Mouse (Mus musculus): ENCODE data around the gene Cbfb. TPM values are rescaled to one million over a fixed set of nuclear protein-coding genes. Genes with fewer than 3 reads are reported as not detected.

Gene Cbfb
- total and polyA plus RNA-seq, 2 experiments from 2014 or later, result 27.0 to 50.0 TPM

GRCm38 (mm10) chr8:105261326-105261980 lies 91.0 kb downstream of the Cbfb start:
- WGBS, result 83% methylated on average over 12 of the region's 12 CpGs
- H3K27ac ChIP-seq (ENCODE audit: low read depth), result no peak overlapping the region
- peaks cover 6% of the 10 kb centered on the region; the same call in 1 of the 2 replicates for H3K27me3 ChIP-seq (ENCODE audit: control insufficient read depth, insufficient read depth, low read length)
- peaks cover 22% of the 10 kb centered on the region for H3K4me1 ChIP-seq (ENCODE audit: control insufficient read depth, insufficient read depth)
- no peak overlapping the region for H3K9ac ChIP-seq (replicated peaks; ENCODE audit: low read depth, low read length)
- H3K9me3 ChIP-seq (replicated peaks; ENCODE audit: control insufficient read depth, low read length), result no peaks in the 10 kb centered on the region
- H3K4me3 ChIP-seq (ENCODE audit: low read depth, low read length), result no peak overlapping the region
- no peaks in the 10 kb centered on the region; the same call in 1 of the 2 replicates for H3K36me3 ChIP-seq (replicated peaks; ENCODE audit: control insufficient read depth, insufficient read depth, low read length)
- H3K4me2 ChIP-seq (ENCODE audit: low read depth, low read length), result no peak overlapping the region
- ATAC-seq (ENCODE audit: insufficient read depth, low read depth), result no peak
- TF ChIP-seq EP300 (IDR thresholded peaks at IDR 0.05; ENCODE audit: low read depth) (no peak), CTCF (IDR thresholded peaks at IDR 0.05; ENCODE audit: low read depth) (no peak)
- no peak for DNase-seq (ENCODE audit: low spot score)

GRCm38 (mm10) chr8:105263244-105263912 lies 92.9 kb downstream of the Cbfb start:
- H3K9ac ChIP-seq (replicated peaks; ENCODE audit: low read depth, low read length), result no peak overlapping the region
- WGBS, result 40% methylated on average over 16 of the region's 16 CpGs
- 0 out of 2 replicates have a peak overlapping the region, but pooled peaks have one; percentile 94 for H3K4me2 ChIP-seq (ENCODE audit: low read depth, low read length)
- H3K9me3 ChIP-seq (replicated peaks; ENCODE audit: control insufficient read depth, low read length), result no peaks in the 10 kb centered on the region
- H3K4me3 ChIP-seq (ENCODE audit: low read depth, low read length), result no peak overlapping the region; the same call in 1 of the 2 replicates
- no peak overlapping the region for H3K27ac ChIP-seq (ENCODE audit: low read depth)
- H3K4me1 ChIP-seq (ENCODE audit: control insufficient read depth, insufficient read depth), result peaks cover 24% of the 10 kb centered on the region
- peaks cover 13% of the 10 kb centered on the region for H3K27me3 ChIP-seq (ENCODE audit: control insufficient read depth, insufficient read depth, low read length)
- H3K36me3 ChIP-seq (replicated peaks; ENCODE audit: control insufficient read depth, insufficient read depth, low read length), result peaks cover 4% of the 10 kb centered on the region; the same call in 1 of the 2 replicates
- DNase-seq (ENCODE audit: low spot score) (no peak), ATAC-seq (ENCODE audit: insufficient read depth, low read depth) (no peak)
- no peak for TF ChIP-seq EP300 (IDR thresholded peaks at IDR 0.05; ENCODE audit: low read depth)
- TF ChIP-seq CTCF (IDR thresholded peaks at IDR 0.05; ENCODE audit: low read depth), result peak; percentile 9; the same call in 1 of the 2 replicates

- WGBS, result under 1% methylated on average over 54 of the region's 54 CpGs
- DNase-seq (ENCODE audit: low spot score) (peak; percentile 67), ATAC-seq (ENCODE audit: insufficient read depth, low read depth) (peak; percentile 66)
- 0 out of 2 replicates have a peak, but pooled peaks cover 4% of the 10 kb centered on the region for H3K36me3 ChIP-seq (replicated peaks; ENCODE audit: control insufficient read depth, insufficient read depth, low read length)
- H3K4me1 ChIP-seq (ENCODE audit: control insufficient read depth, insufficient read depth), result peaks cover 24% of the 10 kb centered on the region
- peaks cover 9% of the 10 kb centered on the region for H3K27me3 ChIP-seq (ENCODE audit: control insufficient read depth, insufficient read depth, low read length)
- H3K4me3 ChIP-seq (ENCODE audit: low read depth, low read length), result peak within 1 kb of the TSS; percentile 74
- TF ChIP-seq CTCF (IDR thresholded peaks at IDR 0.05; ENCODE audit: low read depth), result no peak
- no peak for TF ChIP-seq EP300 (IDR thresholded peaks at IDR 0.05; ENCODE audit: low read depth)
- no peaks in the 10 kb centered on the region for H3K9me3 ChIP-seq (replicated peaks; ENCODE audit: control insufficient read depth, low read length)
- H3K9ac ChIP-seq (replicated peaks; ENCODE audit: low read depth, low read length), result peak within 1 kb of the TSS; percentile 55
- H3K27ac ChIP-seq (ENCODE audit: low read depth), result no peak within 1 kb of the TSS
- H3K4me2 ChIP-seq (ENCODE audit: low read depth, low read length), result peak within 1 kb of the TSS; percentile 94
Observed at GRCm38 (mm10) chr8:105264024-105264982, 93.8 kb downstream of the Cbfb start, which contains the start of the genes Tradd and Fbxl8. Gene Tradd, minus strand, starts transcription at chr8:105264609. Gene Fbxl8, plus strand, starts transcription at chr8:105264648.

GRCm38 (mm10) chr8:105265128-105265527 lies 94.7 kb downstream of the Cbfb start:
- WGBS, result 17% methylated on average over 10 of the region's 10 CpGs
- TF ChIP-seq EP300 (IDR thresholded peaks at IDR 0.05; ENCODE audit: low read depth) (no peak), CTCF (IDR thresholded peaks at IDR 0.05; ENCODE audit: low read depth) (no peak)
- DNase-seq (ENCODE audit: low spot score), result no peak

GRCm38 (mm10) chr8:105266775-105267174 lies 96.3 kb downstream of the Cbfb start:
- Histone ChIP-seq H3K27me3 (ENCODE audit: control insufficient read depth, insufficient read depth, low read length) (peaks cover 32% of the 10 kb centered on the region), H3K36me3 (replicated peaks; ENCODE audit: control insufficient read depth, insufficient read depth, low read length) (0 out of 2 replicates have a peak, but pooled peaks cover 4% of the 10 kb centered on the region), H3K4me2 (ENCODE audit: low read depth, low read length) (no peak overlapping the region), H3K4me1 (ENCODE audit: control insufficient read depth, insufficient read depth) (peaks cover 24% of the 10 kb centered on the region), H3K27ac (ENCODE audit: low read depth) (no peak overlapping the region), H3K9ac (replicated peaks; ENCODE audit: low read depth, low read length) (no peak overlapping the region), H3K9me3 (replicated peaks; ENCODE audit: control insufficient read depth, low read length) (no peaks in the 10 kb centered on the region), H3K4me3 (ENCODE audit: low read depth, low read length) (no peak overlapping the region)
- 58% methylated on average over 13 of the region's 13 CpGs for WGBS
- no peak for ATAC-seq (ENCODE audit: insufficient read depth, low read depth)
- no peak for DNase-seq (ENCODE audit: low spot score)
- no peak for TF ChIP-seq CTCF (IDR thresholded peaks at IDR 0.05; ENCODE audit: low read depth)
- TF ChIP-seq EP300 (IDR thresholded peaks at IDR 0.05; ENCODE audit: low read depth), result no peak

More at GRCm38 (mm10) chr8:105265128-105265527, 94.7 kb downstream of the Cbfb start:
- H3K36me3 ChIP-seq (replicated peaks; ENCODE audit: control insufficient read depth, insufficient read depth, low read length), result 0 out of 2 replicates have a peak, but pooled peaks cover 4% of the 10 kb centered on the region
- peak overlapping the region; percentile 74 for H3K4me3 ChIP-seq (ENCODE audit: low read depth, low read length)
- H3K4me2 ChIP-seq (ENCODE audit: low read depth, low read length), result peak overlapping the region; percentile 94
- peaks cover 16% of the 10 kb centered on the region for H3K27me3 ChIP-seq (ENCODE audit: control insufficient read depth, insufficient read depth, low read length)
- peak overlapping the region; percentile 55 for H3K9ac ChIP-seq (replicated peaks; ENCODE audit: low read depth, low read length)
- peaks cover 19% of the 10 kb centered on the region for H3K4me1 ChIP-seq (ENCODE audit: control insufficient read depth, insufficient read depth)
- ATAC-seq (ENCODE audit: insufficient read depth, low read depth), result no peak
- H3K9me3 ChIP-seq (replicated peaks; ENCODE audit: control insufficient read depth, low read length), result no peaks in the 10 kb centered on the region
- no peak overlapping the region for H3K27ac ChIP-seq (ENCODE audit: low read depth)

Other genes starting within 250 kb of the Cbfb start
- 2.8 TPM in 1 of 2 replicates, not detected in the other for gene Ces2e, start 244.4 kb upstream of the Cbfb start, total RNA-seq (2014; rRNA removed; ENCODE audit: low replicate concordance)
- gene Ces2e, start 244.4 kb upstream of the Cbfb start, polyA plus RNA-seq (2015; fragmentation: Nextera tagmentation; extraction: Ambion mirVana), result 0.58 and 0.66 TPM in 2 replicates
- gene Ces2f, start 223.3 kb upstream of the Cbfb start, total RNA-seq (2014; rRNA removed; ENCODE audit: low replicate concordance), result 0.92 TPM in 1 of 2 replicates, not detected in the other
- gene Ces2f, start 223.3 kb upstream of the Cbfb start, polyA plus RNA-seq (2015; fragmentation: Nextera tagmentation; extraction: Ambion mirVana), result not detected in 2 replicates
- 3.1 and 3.4 TPM in 2 replicates for gene Ces2g, start 209.0 kb upstream of the Cbfb start, total RNA-seq (2014; rRNA removed; ENCODE audit: low replicate concordance)
- gene Ces2g, start 209.0 kb upstream of the Cbfb start, polyA plus RNA-seq (2015; fragmentation: Nextera tagmentation; extraction: Ambion mirVana), result 1.5 and 1.8 TPM in 2 replicates
- gene Ces2h, start 169.8 kb upstream of the Cbfb start, total RNA-seq (2014; rRNA removed; ENCODE audit: low replicate concordance), result not detected in 2 replicates
- gene Ces2h, start 169.8 kb upstream of the Cbfb start, polyA plus RNA-seq (2015; fragmentation: Nextera tagmentation; extraction: Ambion mirVana), result not detected in 2 replicates
- not detected in 2 replicates for gene Ces3a, start 122.1 kb upstream of the Cbfb start, total RNA-seq (2014; rRNA removed; ENCODE audit: low replicate concordance)
- not detected in 2 replicates for gene Ces3a, start 122.1 kb upstream of the Cbfb start, polyA plus RNA-seq (2015; fragmentation: Nextera tagmentation; extraction: Ambion mirVana)
- 0.50 and 1.7 TPM in 2 replicates for gene Ces3b, start 86.9 kb upstream of the Cbfb start, total RNA-seq (2014; rRNA removed; ENCODE audit: low replicate concordance)
- gene Ces3b, start 86.9 kb upstream of the Cbfb start, polyA plus RNA-seq (2015; fragmentation: Nextera tagmentation; extraction: Ambion mirVana), result 0.16 and 0.34 TPM in 2 replicates
- not detected in 2 replicates for gene Ces4a, start 38.9 kb upstream of the Cbfb start, total RNA-seq (2014; rRNA removed; ENCODE audit: low replicate concordance)
- not detected in 2 replicates for gene Ces4a, start 38.9 kb upstream of the Cbfb start, polyA plus RNA-seq (2015; fragmentation: Nextera tagmentation; extraction: Ambion mirVana)
- gene D230025D16Rik, start 54.5 kb downstream of the Cbfb start, total RNA-seq (2014; rRNA removed; ENCODE audit: low replicate concordance), result 27.1 and 30.4 TPM in 2 replicates
- gene D230025D16Rik, start 54.5 kb downstream of the Cbfb start, polyA plus RNA-seq (2015; fragmentation: Nextera tagmentation; extraction: Ambion mirVana), result 14.3 and 15.2 TPM in 2 replicates
- 6.0 and 9.7 TPM in 2 replicates for gene B3gnt9, start 84.5 kb downstream of the Cbfb start, total RNA-seq (2014; rRNA removed; ENCODE audit: low replicate concordance)
- 7.3 and 7.7 TPM in 2 replicates for gene B3gnt9, start 84.5 kb downstream of the Cbfb start, polyA plus RNA-seq (2015; fragmentation: Nextera tagmentation; extraction: Ambion mirVana)
- gene Tradd, start 93.9 kb downstream of the Cbfb start, total RNA-seq (2014; rRNA removed; ENCODE audit: low replicate concordance), result 9.0 and 10.4 TPM in 2 replicates
- 16.7 and 17.6 TPM in 2 replicates for gene Tradd, start 93.9 kb downstream of the Cbfb start, polyA plus RNA-seq (2015; fragmentation: Nextera tagmentation; extraction: Ambion mirVana)
- 1.5 and 6.4 TPM in 2 replicates for gene Fbxl8, start 94.0 kb downstream of the Cbfb start, total RNA-seq (2014; rRNA removed; ENCODE audit: low replicate concordance)
- 3.6 and 4.3 TPM in 2 replicates for gene Fbxl8, start 94.0 kb downstream of the Cbfb start, polyA plus RNA-seq (2015; fragmentation: Nextera tagmentation; extraction: Ambion mirVana)
- 2.1 TPM in 1 of 2 replicates, not detected in the other for gene Hsf4, start 99.1 kb downstream of the Cbfb start, total RNA-seq (2014; rRNA removed; ENCODE audit: low replicate concordance)
- gene Hsf4, start 99.1 kb downstream of the Cbfb start, polyA plus RNA-seq (2015; fragmentation: Nextera tagmentation; extraction: Ambion mirVana), result 0.34 and 0.43 TPM in 2 replicates
- 6.8 and 13.2 TPM in 2 replicates for gene Nol3, start 105.5 kb downstream of the Cbfb start, total RNA-seq (2014; rRNA removed; ENCODE audit: low replicate concordance)
- gene Nol3, start 105.5 kb downstream of the Cbfb start, polyA plus RNA-seq (2015; fragmentation: Nextera tagmentation; extraction: Ambion mirVana), result 9.8 and 10.0 TPM in 2 replicates
- 0.43 and 3.5 TPM in 2 replicates for gene 4931428F04Rik, start 119.2 kb downstream of the Cbfb start, total RNA-seq (2014; rRNA removed; ENCODE audit: low replicate concordance)
- 3.3 and 3.5 TPM in 2 replicates for gene 4931428F04Rik, start 119.2 kb downstream of the Cbfb start, polyA plus RNA-seq (2015; fragmentation: Nextera tagmentation; extraction: Ambion mirVana)
- 6.1 and 10.6 TPM in 2 replicates for gene Exoc3l, start 125.4 kb downstream of the Cbfb start, total RNA-seq (2014; rRNA removed; ENCODE audit: low replicate concordance)
- 9.5 and 9.9 TPM in 2 replicates for gene Exoc3l, start 125.4 kb downstream of the Cbfb start, polyA plus RNA-seq (2015; fragmentation: Nextera tagmentation; extraction: Ambion mirVana)
- 19.2 and 27.9 TPM in 2 replicates for gene E2f4, start 127.0 kb downstream of the Cbfb start, total RNA-seq (2014; rRNA removed; ENCODE audit: low replicate concordance)
- gene E2f4, start 127.0 kb downstream of the Cbfb start, polyA plus RNA-seq (2015; fragmentation: Nextera tagmentation; extraction: Ambion mirVana), result 21.8 and 22.6 TPM in 2 replicates
- 1.4 and 2.2 TPM in 2 replicates for gene Elmo3, start 134.9 kb downstream of the Cbfb start, total RNA-seq (2014; rRNA removed; ENCODE audit: low replicate concordance)
- gene Elmo3, start 134.9 kb downstream of the Cbfb start, polyA plus RNA-seq (2015; fragmentation: Nextera tagmentation; extraction: Ambion mirVana), result 1.6 and 1.9 TPM in 2 replicates
- 4.0 and 5.8 TPM in 2 replicates for gene Lrrc29, start 155.6 kb downstream of the Cbfb start, total RNA-seq (2014; rRNA removed; ENCODE audit: low replicate concordance)
- gene Lrrc29, start 155.6 kb downstream of the Cbfb start, polyA plus RNA-seq (2015; fragmentation: Nextera tagmentation; extraction: Ambion mirVana), result 1.1 and 1.5 TPM in 2 replicates
- gene Tmem208, start 155.7 kb downstream of the Cbfb start, total RNA-seq (2014; rRNA removed; ENCODE audit: low replicate concordance), result 69.3 and 81.0 TPM in 2 replicates
- gene Tmem208, start 155.7 kb downstream of the Cbfb start, polyA plus RNA-seq (2015; fragmentation: Nextera tagmentation; extraction: Ambion mirVana), result 66.2 and 68.9 TPM in 2 replicates
- 6.4 and 6.9 TPM in 2 replicates for gene Fhod1, start 177.3 kb downstream of the Cbfb start, total RNA-seq (2014; rRNA removed; ENCODE audit: low replicate concordance)
- 0.70 and 0.72 TPM in 2 replicates for gene Fhod1, start 177.3 kb downstream of the Cbfb start, polyA plus RNA-seq (2015; fragmentation: Nextera tagmentation; extraction: Ambion mirVana)
- gene Slc9a5, start 178.2 kb downstream of the Cbfb start, total RNA-seq (2014; rRNA removed; ENCODE audit: low replicate concordance), result 1.2 and 3.9 TPM in 2 replicates
- 0.27 and 0.41 TPM in 2 replicates for gene Slc9a5, start 178.2 kb downstream of the Cbfb start, polyA plus RNA-seq (2015; fragmentation: Nextera tagmentation; extraction: Ambion mirVana)
- not detected in 2 replicates for gene Plekhg4, start 202.6 kb downstream of the Cbfb start, total RNA-seq (2014; rRNA removed; ENCODE audit: low replicate concordance)
- 0.03 and 0.08 TPM in 2 replicates for gene Plekhg4, start 202.6 kb downstream of the Cbfb start, polyA plus RNA-seq (2015; fragmentation: Nextera tagmentation; extraction: Ambion mirVana)
- gene Kctd19, start 242.8 kb downstream of the Cbfb start, total RNA-seq (2014; rRNA removed; ENCODE audit: low replicate concordance), result not detected in 2 replicates
- not detected in 2 replicates for gene Kctd19, start 242.8 kb downstream of the Cbfb start, polyA plus RNA-seq (2015; fragmentation: Nextera tagmentation; extraction: Ambion mirVana)
- gene Lrrc36, start 242.9 kb downstream of the Cbfb start, total RNA-seq (2014; rRNA removed; ENCODE audit: low replicate concordance), result 0.23 TPM in 1 of 2 replicates, not detected in the other
- 0.36 and 0.56 TPM in 2 replicates for gene Lrrc36, start 242.9 kb downstream of the Cbfb start, polyA plus RNA-seq (2015; fragmentation: Nextera tagmentation; extraction: Ambion mirVana)